Mouse (Mus musculus) thymus, postnatal 36 days (tissue): Measurements from ENCODE around the gene 8030474K03Rik.
"Not testable (repeated sequence)": the region's sequence is repeated elsewhere in the genome, so short reads cannot be mapped to it uniquely, and the experiment has no call there.

Source experiments
- DNase-seq, 2 experiments: peaks; one replicate each; pipeline ENCODE4 v3.0.0; 2022; ENCODE audit warnings: mixed read lengths in 2 of 2

Gene 8030474K03Rik

DNA sequence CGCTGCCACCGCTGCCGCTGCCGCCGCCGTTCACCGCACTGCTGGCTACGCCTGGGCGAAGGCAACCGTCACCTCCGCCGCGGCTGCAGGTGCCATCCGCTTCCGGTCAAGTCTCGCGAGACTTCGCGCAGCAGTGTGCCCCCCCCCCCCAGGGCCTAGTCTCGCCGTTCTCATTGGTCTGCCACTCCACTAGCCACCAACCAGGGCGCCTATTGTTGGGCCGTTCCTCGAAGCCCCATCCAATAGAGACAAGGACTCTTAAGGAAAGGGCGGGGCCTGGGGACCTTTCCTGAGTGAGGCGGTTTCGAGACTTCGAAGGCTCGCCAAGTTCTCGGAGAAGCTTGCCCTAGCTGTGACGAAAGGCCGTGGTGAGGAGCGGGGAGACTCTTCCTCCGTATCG lies at the start of gene 8030474K03Rik, which contains the start of gene Gm4779:
TSS of gene 8030474K03Rik (plus strand) at position 315 of the 400 bp plus-strand sequence.
TSS of gene Gm4779 (minus strand) at position 82 of the 400 bp plus-strand sequence.
- DNase-seq, result no peak

DNA sequence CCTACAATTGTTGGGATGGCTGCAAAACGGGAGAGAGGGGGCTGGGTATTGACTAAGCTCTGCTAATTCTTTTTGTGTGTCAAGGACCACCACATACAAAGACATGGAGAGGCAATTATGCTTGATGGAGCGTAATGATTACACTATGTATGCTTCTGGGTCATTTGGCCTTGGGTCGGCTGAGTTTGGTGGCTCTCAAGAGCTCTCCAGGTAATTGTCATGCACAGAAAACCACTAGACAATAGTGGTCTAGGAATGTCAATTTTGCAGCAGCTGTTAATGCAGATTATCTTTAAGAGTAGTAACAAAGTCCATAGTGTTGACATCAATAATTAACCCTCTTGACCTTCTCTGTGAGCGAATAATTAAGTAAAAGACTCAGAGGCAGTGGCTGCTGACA lies 44.3 kb upstream of the 8030474K03Rik start:
- no peak for DNase-seq

DNA sequence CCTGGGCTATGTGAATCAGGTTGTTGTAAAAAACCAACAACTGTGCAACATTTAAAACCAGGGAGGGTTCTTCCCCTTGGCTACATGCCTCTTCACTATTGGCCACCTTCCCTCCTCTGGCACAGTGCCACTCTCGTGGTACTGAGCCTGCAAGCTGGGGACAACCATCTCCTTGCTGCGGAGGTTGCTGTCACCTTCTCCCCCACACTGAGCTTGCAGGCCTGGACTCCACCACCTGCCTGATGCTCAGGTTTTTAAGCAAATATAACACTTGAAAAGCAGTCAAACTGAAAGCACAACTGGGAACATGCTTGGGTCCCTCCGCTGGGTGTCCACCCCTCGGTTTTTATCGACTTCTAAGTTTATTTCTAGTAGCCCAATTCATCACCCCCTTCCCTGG lies 40.0 kb upstream of the 8030474K03Rik start:
- DNase-seq, result no peak

DNA sequence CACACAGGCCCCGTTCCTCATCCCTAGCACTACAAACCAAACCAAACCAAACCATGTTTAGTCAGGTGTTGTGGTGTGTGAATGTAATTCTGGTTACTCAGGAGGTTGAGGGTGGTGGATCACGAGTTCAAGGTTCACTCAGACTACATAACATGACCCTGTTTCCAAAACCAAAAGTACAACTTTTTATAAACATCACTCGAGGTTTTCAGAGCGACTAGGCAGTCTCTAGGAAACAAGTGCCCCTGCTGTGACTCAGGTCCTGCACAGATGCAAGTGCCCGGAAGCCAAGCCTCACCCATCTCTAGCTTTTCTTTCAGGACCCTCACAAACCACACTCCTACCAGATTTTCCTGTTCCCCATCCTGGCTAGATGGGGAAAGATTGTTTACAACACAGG lies 29.8 kb upstream of the 8030474K03Rik start:
- no peak for DNase-seq

DNA sequence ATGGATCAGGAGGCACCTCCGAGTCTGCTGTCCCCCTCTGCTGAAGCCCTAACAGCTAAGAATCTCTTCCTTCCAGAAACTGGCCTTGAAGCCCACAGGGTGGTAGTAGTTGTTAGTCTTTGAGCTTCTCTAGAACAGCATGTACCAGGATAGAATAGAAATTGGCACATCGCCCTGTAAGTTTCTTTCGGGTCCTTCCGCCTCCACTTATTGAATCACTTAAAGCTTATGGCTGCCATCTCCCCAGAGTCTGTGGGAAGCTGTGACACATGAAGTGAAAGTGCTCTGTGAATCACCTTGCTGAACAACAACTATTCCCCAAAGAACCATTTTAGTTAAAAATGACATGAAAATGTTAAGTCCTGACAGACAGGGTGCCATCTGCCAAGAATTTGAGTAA lies 29.3 kb upstream of the 8030474K03Rik start:
- DNase-seq, result no peak

DNA sequence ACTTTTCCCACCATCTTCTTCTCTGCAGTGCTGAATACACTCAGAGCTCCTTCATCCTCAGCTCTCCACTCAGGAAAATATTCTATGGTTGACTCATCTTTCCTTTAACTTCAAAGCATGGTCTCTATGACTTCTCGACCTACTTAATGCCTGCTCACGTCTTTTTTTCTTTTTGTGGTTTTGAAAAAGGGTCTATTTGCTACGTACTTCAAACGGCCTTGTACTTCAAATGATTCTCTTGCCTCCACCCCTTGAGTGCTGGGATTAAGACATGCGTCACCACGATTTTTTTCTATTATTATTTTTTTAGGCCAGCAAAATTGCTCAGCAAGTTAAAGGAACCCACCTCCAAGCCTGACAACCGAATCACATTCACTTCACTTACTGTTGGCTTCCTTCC lies 27.2 kb upstream of the 8030474K03Rik start:
- DNase-seq, result no peak

DNA sequence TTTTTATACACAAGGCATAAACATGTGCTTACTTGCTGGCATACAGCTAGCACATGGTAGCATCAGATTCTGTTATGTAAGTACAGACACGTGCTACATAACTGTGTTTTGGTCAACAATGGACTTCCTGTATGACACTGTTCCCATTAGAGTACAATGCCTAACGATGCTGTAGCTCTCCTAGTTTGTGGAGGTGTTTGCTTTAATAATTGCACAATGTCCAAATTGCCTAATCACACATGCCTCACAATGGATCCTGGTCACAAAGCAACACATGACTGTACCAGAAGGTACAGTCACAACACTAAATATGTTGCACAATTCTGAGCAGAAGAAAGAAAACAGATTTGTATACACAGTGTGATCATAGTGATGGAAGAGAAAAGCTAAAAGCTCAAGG lies 25.0 kb upstream of the 8030474K03Rik start:
- DNase-seq, result no peak

DNA sequence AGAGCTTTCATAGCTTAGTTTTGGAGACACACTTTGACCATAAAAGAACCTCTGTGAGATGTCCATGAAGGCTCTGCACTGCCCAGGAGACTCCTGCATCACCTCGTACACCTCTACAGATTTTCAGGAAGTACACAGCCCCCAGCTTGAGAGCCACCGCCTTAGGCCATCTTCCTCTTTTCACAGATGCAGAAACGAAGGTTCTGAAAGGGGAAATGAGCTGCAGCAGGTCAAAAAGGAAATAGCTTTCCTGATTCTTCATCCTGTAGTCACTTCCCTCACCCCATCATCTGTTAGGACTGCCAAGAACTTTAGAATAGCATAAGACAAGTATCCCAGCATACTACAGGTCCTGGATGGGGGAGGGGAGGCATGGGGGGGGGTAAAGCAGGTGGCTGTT lies 24.1 kb upstream of the 8030474K03Rik start:
- no peak for DNase-seq

DNA sequence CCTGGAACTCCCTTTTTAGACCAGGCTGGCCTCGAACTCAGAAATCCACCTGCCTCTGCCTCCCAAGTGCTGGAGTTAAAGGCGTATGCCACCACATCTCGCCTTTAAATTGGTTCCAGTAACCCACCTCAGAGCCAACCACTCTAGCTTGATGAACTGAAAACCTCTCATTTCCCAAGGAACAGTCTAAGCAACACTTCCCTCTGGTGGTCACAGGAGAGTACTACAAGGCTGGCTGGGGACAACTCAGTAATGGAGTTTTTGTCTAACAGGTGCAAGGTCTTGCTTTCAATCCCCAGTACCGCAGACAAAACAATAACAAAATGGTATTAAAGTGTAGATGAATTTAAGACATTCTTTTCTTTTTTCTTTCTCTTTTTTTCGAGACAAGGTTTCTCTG lies 22.4 kb upstream of the 8030474K03Rik start:
- peak; percentile 53 to 57 for DNase-seq

DNA sequence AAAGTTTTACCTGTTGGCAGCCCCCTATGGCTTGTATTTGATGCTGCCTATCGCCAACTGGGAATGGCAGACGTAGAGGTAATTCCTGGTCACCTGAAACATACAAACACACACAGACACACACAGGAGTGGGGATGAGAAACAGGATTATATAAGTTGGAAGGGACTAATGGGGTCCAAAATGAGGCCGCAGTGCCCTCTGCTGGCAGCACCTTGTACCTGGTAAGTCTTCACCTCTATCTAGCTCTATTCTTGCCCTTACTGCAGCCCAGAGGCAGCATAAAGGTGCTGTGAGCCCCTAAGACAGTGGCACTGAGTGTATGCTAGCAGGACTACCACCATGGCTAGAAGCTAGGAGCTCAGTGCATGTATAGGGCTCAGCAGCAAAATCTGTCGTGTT lies 2.9 kb upstream of the 8030474K03Rik start:
- DNase-seq, result peak; percentile 35 to 36

DNA sequence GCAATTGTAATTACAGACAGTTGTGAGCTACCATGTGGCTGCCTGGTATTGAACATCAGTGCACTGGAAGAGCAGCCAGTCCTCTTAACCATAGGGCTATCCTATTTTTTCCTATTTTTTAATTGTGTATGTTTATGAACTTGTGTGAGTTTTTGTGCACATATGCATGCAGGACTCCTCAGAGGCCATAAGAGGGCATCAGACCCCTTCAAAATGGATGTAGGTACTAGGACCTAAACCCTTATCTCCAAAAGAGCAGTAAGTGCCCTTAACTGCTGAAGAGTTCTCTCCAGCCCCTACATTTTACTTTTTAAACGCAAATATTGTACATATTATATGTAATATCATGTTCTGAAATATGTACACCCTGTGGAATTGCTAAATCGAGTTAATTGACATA lies 11.1 kb downstream of the 8030474K03Rik start:
- DNase-seq, result no peak

DNA sequence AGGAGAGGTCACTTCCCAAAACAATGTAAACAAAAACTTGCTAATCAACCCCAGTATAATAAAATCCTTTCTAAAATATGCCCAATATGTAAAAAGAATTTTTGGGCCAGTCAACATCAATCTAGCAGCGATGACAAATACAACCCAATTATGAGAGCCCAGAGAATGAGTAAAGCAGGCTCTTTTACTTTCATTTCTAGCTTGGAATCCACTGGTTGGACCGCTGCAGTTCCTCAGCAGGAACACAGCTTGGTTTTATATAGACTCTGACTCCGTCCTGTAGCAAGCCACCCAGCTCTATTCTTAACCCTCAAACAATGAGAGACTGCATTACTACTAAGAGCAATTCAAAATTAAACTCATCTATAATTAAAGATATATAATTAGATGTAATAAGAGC lies 17.3 kb downstream of the 8030474K03Rik start:
- DNase-seq, result no peak

DNA sequence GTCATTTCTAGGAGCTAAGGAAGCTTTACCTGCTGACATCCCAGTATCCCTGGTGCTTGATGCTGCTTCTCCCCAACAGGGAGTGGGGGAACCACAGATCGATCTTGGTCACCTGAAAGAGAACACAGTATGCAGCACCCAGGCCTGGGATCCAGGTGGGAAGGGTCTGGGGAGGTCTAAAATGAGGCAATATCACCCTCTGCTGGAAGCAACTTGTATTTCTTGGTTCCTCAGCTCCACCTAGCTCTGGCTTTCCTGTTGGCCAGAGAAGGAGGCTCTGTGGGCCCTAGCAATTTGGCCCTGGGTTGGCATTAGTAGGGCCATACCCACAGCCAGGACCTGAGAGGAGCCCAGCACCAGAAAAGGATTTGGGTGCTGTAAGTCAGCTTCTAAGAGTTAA lies 24.7 kb downstream of the 8030474K03Rik start:
- DNase-seq, result no peak

DNA sequence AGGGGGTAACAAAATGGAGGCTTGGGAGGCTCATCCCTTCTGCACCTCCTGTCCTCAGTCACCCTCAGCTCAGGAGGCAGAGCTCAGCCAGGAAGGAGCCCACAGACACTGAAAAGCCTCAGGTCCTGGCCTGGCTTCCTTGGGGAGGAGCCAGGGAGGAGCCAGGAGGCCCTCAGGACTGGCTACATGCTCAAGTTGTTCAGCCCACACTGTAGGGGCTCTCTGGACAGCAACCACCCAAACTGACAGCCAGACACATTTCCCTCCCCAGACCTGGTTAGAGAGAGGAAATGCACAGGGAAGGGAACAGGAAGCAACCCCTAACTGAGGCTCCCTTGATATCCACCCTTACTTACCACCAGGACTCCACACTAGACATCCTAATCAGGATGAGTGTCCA lies 25.5 kb downstream of the 8030474K03Rik start:
- DNase-seq, result not testable (repeated sequence)

DNA sequence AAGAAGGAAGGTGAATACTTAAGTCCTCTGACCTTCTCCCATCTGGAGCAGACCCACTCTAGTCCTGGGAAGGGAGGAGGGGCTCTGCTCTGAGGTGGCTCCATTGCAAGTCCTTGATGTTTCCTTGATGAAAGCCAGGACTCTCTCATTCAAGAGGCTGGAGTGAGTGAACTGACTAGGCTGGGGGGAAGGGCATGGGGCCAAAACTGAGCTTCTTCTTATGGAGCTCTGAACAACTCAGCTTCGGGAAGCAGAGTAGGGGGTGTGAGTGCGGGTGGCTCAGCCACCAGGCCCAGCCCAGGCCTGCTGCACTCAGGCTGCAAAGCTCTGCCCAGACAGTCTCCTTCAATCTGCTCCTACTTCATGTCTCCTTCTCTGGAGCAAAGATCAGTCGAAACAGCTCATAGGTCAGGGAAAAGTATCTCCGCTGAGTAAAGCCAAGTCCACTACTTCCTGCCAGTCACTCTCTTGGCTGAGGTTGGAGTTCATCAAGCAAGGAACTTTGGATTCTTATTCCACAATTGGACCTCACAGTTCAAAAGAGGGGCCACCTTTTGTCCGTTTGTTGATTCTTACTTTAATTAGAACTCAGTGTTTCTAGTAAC lies 52.8 kb downstream of the 8030474K03Rik start:
- no peak for DNase-seq
